Mouse (Mus musculus) megakaryocyte, embryonic 14.5 days (primary cell): ENCODE results near the gene Chic1.

Experiments
- FLI1 ChIP-seq: IDR thresholded peaks from 2 replicates; pipeline ENCODE4 v1.6.1; 2012; ENCODE audit warnings: low read length, inconsistent platforms, mixed read lengths
- GATA1 ChIP-seq: IDR thresholded peaks from 3 replicates; pipeline ENCODE4 v1.6.1; 2012; ENCODE audit warnings: mixed read lengths, low read length, inconsistent platforms, borderline replicate concordance

GRCm38 (mm10) chrX:103356287-103356686 lies at the start of gene Chic1:
- TF ChIP-seq GATA1, result no peak
- no peak for TF ChIP-seq FLI1
